Mouse (Mus musculus) CH12.LX (cell line): ENCODE results near the gene Snap25. TPM values are rescaled to one million over a fixed set of nuclear protein-coding genes. Genes with fewer than 3 reads are reported as not detected.

ENCODE experiments used
- DNase-seq: peaks from one replicate; pipeline ENCODE4 v3.0.0-alpha.2; 2013; ENCODE audit errors: extremely low read depth
- H3K27ac ChIP-seq: 2 replicates; pipeline ENCODE4 v1.5.1; 2012; ENCODE audit warnings: low read depth, mild to moderate bottlenecking, control low read depth, moderate library complexity; ENCODE audit not compliant: insufficient read depth
- H3K27me3 ChIP-seq: replicated peaks from 2 replicates; pipeline ENCODE3; 2012; ENCODE audit warnings: inconsistent platforms
- H3K36me3 ChIP-seq, 2 experiments: replicated peaks in 1 of 2; 2 replicates each; pipeline versions ENCODE3 to v1.6.1; 2012; ENCODE audit warnings: inconsistent platforms in 1 of 2, low read length in 1 of 2, mild to moderate bottlenecking in 1 of 2, mixed read lengths in 1 of 2, moderate library complexity in 1 of 2; ENCODE audit not compliant: control insufficient read depth in 1 of 2, insufficient read depth in 1 of 2
- H3K4me1 ChIP-seq, 2 experiments: 2 replicates each; pipeline ENCODE4 v1.6.1; 2012; ENCODE audit warnings: inconsistent platforms in 1 of 2, moderate library complexity in 1 of 2; ENCODE audit not compliant: insufficient read depth in 2 of 2, control insufficient read depth in 1 of 2
- H3K4me2 ChIP-seq: 2 replicates; pipeline ENCODE4 v1.6.1; 2012; ENCODE audit warnings: low read depth, mild to moderate bottlenecking, control low read depth; ENCODE audit not compliant: poor library complexity, insufficient read depth, severe bottlenecking
- H3K4me3 ChIP-seq, 3 experiments: fragments of 150-350 bp in 1 of 3; sonication (generic) in 1 of 3; replicated peaks in 1 of 3; 2 replicates each; pipeline versions ENCODE3 to v1.5.1; 2011 to 2012; ENCODE audit warnings: low read depth in 2 of 3, low read length in 2 of 3, mild to moderate bottlenecking in 2 of 3, moderate library complexity in 2 of 3, control low read depth in 1 of 3, improper control_type of control experiment in 1 of 3, inconsistent platforms in 1 of 3, mixed read lengths in 1 of 3; ENCODE audit not compliant: poor library complexity in 1 of 3
- H3K79me2 ChIP-seq: replicated peaks from 2 replicates; pipeline ENCODE4 v1.6.1; 2012; ENCODE audit warnings: mild to moderate bottlenecking, moderate library complexity; ENCODE audit not compliant: control insufficient read depth, poor library complexity, insufficient read depth, severe bottlenecking; ENCODE audit errors: extremely low read depth
- H3K9ac ChIP-seq: 2 replicates; pipeline ENCODE4 v1.6.1; 2012; ENCODE audit warnings: low read depth, mild to moderate bottlenecking, control low read depth, moderate library complexity; ENCODE audit not compliant: insufficient read depth
- H3K9me3 ChIP-seq: replicated peaks from 2 replicates; pipeline ENCODE3; 2012; ENCODE audit warnings: low read length, inconsistent platforms, mixed read lengths
- CTCF ChIP-seq, 2 experiments: IDR thresholded peaks in 1 of 2; conservative IDR thresholded peaks in 1 of 2; 2 replicates each; pipeline ENCODE4 v1.5.1; 2011 to 2012; ENCODE audit warnings: low read depth in 2 of 2, low read length in 2 of 2, improper control_type of control experiment in 1 of 2, inconsistent platforms in 1 of 2, mild to moderate bottlenecking in 1 of 2, moderate library complexity in 1 of 2
- ELF1 ChIP-seq: IDR thresholded peaks from 2 replicates; pipeline ENCODE4 v1.6.1; 2014; ENCODE audit warnings: low read depth, mild to moderate bottlenecking, inconsistent platforms, low read length, improper control_type of control experiment
- EP300 ChIP-seq: IDR thresholded peaks from 2 replicates; pipeline ENCODE4 v1.6.1; 2011; ENCODE audit warnings: low read length, improper control_type of control experiment
- GABPA ChIP-seq: IDR thresholded peaks from 2 replicates; pipeline ENCODE4 v1.6.1; 2012; ENCODE audit warnings: low read depth, low read length, improper control_type of control experiment, inconsistent platforms; ENCODE audit not compliant: insufficient replicate concordance
- HCFC1 ChIP-seq: IDR thresholded peaks from 2 replicates; pipeline ENCODE4 v1.6.1; 2012; ENCODE audit warnings: low read depth, mild to moderate bottlenecking, inconsistent platforms, low read length, improper control_type of control experiment
- IRF4 ChIP-seq: IDR thresholded peaks from 2 replicates; pipeline ENCODE4 v1.6.1; 2014; ENCODE audit warnings: low read depth, mild to moderate bottlenecking, inconsistent platforms, low read length, improper control_type of control experiment
- MAFK ChIP-seq: IDR thresholded peaks from 2 replicates; pipeline ENCODE4 v1.6.1; 2011; ENCODE audit warnings: low read length, improper control_type of control experiment; ENCODE audit not compliant: insufficient replicate concordance
- MAZ ChIP-seq: IDR thresholded peaks from 2 replicates; pipeline ENCODE4 v1.6.1; 2012; ENCODE audit warnings: low read depth, mild to moderate bottlenecking, inconsistent platforms, low read length, improper control_type of control experiment, moderate library complexity
- MEF2A ChIP-seq: IDR thresholded peaks from 2 replicates; pipeline ENCODE4 v1.6.1; 2014; ENCODE audit warnings: low read depth, mild to moderate bottlenecking, inconsistent platforms, low read length, improper control_type of control experiment, borderline replicate concordance
- MXI1 ChIP-seq: IDR thresholded peaks from 2 replicates; pipeline ENCODE4 v1.6.1; 2011; ENCODE audit warnings: mild to moderate bottlenecking, low read depth, low read length, improper control_type of control experiment
- NELFE ChIP-seq: IDR thresholded peaks from 2 replicates; pipeline ENCODE4 v1.6.1; 2011; ENCODE audit warnings: low read depth, low read length, improper control_type of control experiment
- NRF1 ChIP-seq: IDR thresholded peaks from 2 replicates; pipeline ENCODE4 v1.6.1; 2014; ENCODE audit warnings: low read depth, mild to moderate bottlenecking, inconsistent platforms, low read length, improper control_type of control experiment, moderate library complexity
- POLR2A ChIP-seq: IDR thresholded peaks from 2 replicates; pipeline ENCODE4 v1.6.1; 2011; ENCODE audit warnings: low read depth, mild to moderate bottlenecking, improper control_type of control experiment, low read length
- POLR2AphosphoS2 ChIP-seq: IDR thresholded peaks from 2 replicates; pipeline ENCODE4 v1.6.1; 2011; ENCODE audit warnings: low read depth, low read length, improper control_type of control experiment
- SIN3A ChIP-seq: IDR thresholded peaks from 2 replicates; pipeline ENCODE4 v1.6.1; 2012; ENCODE audit warnings: low read length, improper control_type of control experiment, inconsistent platforms
- TCF12 ChIP-seq: IDR thresholded peaks from 2 replicates; pipeline ENCODE4 v1.6.1; 2014; ENCODE audit warnings: low read depth, mild to moderate bottlenecking, inconsistent platforms, low read length, improper control_type of control experiment
- USF1 ChIP-seq: IDR thresholded peaks from 2 replicates; pipeline ENCODE4 v1.6.1; 2014; ENCODE audit warnings: low read depth, mild to moderate bottlenecking, inconsistent platforms, low read length, improper control_type of control experiment
- ZMIZ1 ChIP-seq: IDR thresholded peaks from 2 replicates; pipeline ENCODE4 v1.6.1; 2012; ENCODE audit warnings: low read depth, mild to moderate bottlenecking, inconsistent platforms, low read length, improper control_type of control experiment
- ZNF384 ChIP-seq: IDR thresholded peaks from 2 replicates; pipeline ENCODE4 v1.6.1; 2012; ENCODE audit warnings: low read depth, low read length, improper control_type of control experiment, inconsistent platforms
- dilution Hi-C: fragments of 300-500 bp; cut with MboI; formaldehyde crosslinking; loops from 2 replicates; pipeline ENCODE4 v1.14.3; 2020; ENCODE audit warnings: low sequenced_read_pairs; ENCODE audit not compliant: extremely low pct_unique_long_range_greater_than_20kb, extremely low pct_ligation_motif_present
- in situ Hi-C: fragments of 300-500 bp; cut with MboI; formaldehyde crosslinking; loops from 3 replicates; pipeline ENCODE4 v1.14.3; 2019; ENCODE audit warnings: low sequenced_read_pairs, low pct_ligation_motif_present, low pct_unique_long_range_greater_than_20kb, mixed read lengths
- polyA plus RNA-seq: library from polyadenylated mRNA; unstranded; fragments of >175 nt; gene quantifications from 2 replicates; pipeline ENCODE4 v1.2.1, GENCODE M21; 2012; ENCODE audit warnings: low read depth; ENCODE audit not compliant: insufficient read length
- total RNA-seq, 2 experiments: library from RNA; depleted of rRNA; stranded (reverse); fragments of 300-350 nt in 1 of 2; fragments of >200 nt in 1 of 2; gene quantifications; 2 replicates each; pipeline ENCODE4 v1.2.3; 2012 to 2014

Gene Snap25
- total and polyA plus RNA-seq, 3 experiments = 0.11 TPM; not detected in 2

GRCm38 (mm10) chr2:136784310-136784709 is 71.1 kb downstream of the Snap25 start:
- Histone ChIP-seq H3K27ac (no peak overlapping the region), H3K36me3 (no peaks in the 10 kb centered on the region), H3K79me2 (no peaks in the 10 kb centered on the region), H3K27me3 (no peaks in the 10 kb centered on the region), H3K4me1 (no peaks in the 10 kb centered on the region), H3K9me3 (no peaks in the 10 kb centered on the region), H3K9ac (no peak overlapping the region), H3K4me2 (no peak overlapping the region), H3K4me3 (no peak overlapping the region)
- DNase-seq = no peak
- TF ChIP-seq NRF1 (no peak), POLR2AphosphoS2 (no peak), POLR2A (no peak), MXI1 (no peak), SIN3A (no peak), CTCF (conservative IDR thresholded peaks at IDR 0.05 in 1 of 2, IDR thresholded peaks at IDR 0.05 in 1 of 2; ENCODE audit: low read depth in 2 of 2, low read length in 2 of 2) (no peak), ZNF384 (no peak), MAFK (no peak), NELFE (no peak), GABPA (no peak), EP300 (no peak), ELF1 (no peak), ZMIZ1 (no peak), MAZ (no peak), IRF4 (no peak), TCF12 (no peak), HCFC1 (no peak), USF1 (no peak)
- in situ Hi-C loops = no loop called here
- dilution Hi-C loops = no loop called here

- in situ Hi-C loops = no loop called here
- no peak for TF ChIP-seq MEF2A
- Histone ChIP-seq H3K4me1 (0 out of 4 replicates have a peak, but pooled peaks cover 0 to 4% of the 10 kb centered on the region in 2 experiments), H3K27ac (no peak overlapping the region), H3K9me3 (no peaks in the 10 kb centered on the region), H3K27me3 (no peaks in the 10 kb centered on the region), H3K4me2 (no peak overlapping the region), H3K9ac (no peak overlapping the region), H3K79me2 (no peaks in the 10 kb centered on the region), H3K36me3 (no peaks in the 10 kb centered on the region), H3K4me3 (no peak overlapping the region)
- dilution Hi-C loops = no loop called here
- DNase-seq = no peak
Measured at GRCm38 (mm10) chr2:136788379-136788778, 75.1 kb downstream of the Snap25 start.
